Mouse (Mus musculus): ENCODE measurements around the gene Unk.
"Not testable (repeated sequence)": the region's sequence is repeated elsewhere in the genome, so short reads cannot be mapped to it uniquely, and the experiment has no call there.

Gene Unk

GRCm38 (mm10) chr11:116010948-116011347 lies 19.2 kb upstream of the Unk start:
- no peak for DNase-seq (ENCODE audit: low read depth)

- DNase-seq (ENCODE audit: low read depth), result no peak
Measured at GRCm38 (mm10) chr11:116011529-116012261, 18.4 kb upstream of the Unk start.

GRCm38 (mm10) chr11:116012262-116012947 lies 17.7 kb upstream of the Unk start, which contains the start of gene Galk1:
Gene Galk1 (minus strand): TSS chr11:116012719.
- peak; percentile 95 for DNase-seq (ENCODE audit: low read depth)

- no peak for DNase-seq (ENCODE audit: low read depth)
Measured at GRCm38 (mm10) chr11:116014821-116015220, 15.3 kb upstream of the Unk start.

GRCm38 (mm10) chr11:116018106-116018505 lies 12.0 kb upstream of the Unk start:
- DNase-seq (ENCODE audit: low read depth), result peak; percentile 85

- DNase-seq (ENCODE audit: low read depth), result not testable (repeated sequence)
Measured at GRCm38 (mm10) chr11:116018867-116019266, 11.3 kb upstream of the Unk start.

GRCm38 (mm10) chr11:116019360-116019791 lies 10.7 kb upstream of the Unk start:
- DNase-seq (ENCODE audit: low read depth), result no peak

GRCm38 (mm10) chr11:116019976-116020411 lies 10.1 kb upstream of the Unk start:
- peak; percentile 55 for DNase-seq (ENCODE audit: low read depth)

- peak; percentile 72 for DNase-seq (ENCODE audit: low read depth)
Measured at GRCm38 (mm10) chr11:116020519-116020922, 9.6 kb upstream of the Unk start.

- DNase-seq (ENCODE audit: low read depth), result peak; percentile 67
Measured at GRCm38 (mm10) chr11:116021328-116022220, 8.5 kb upstream of the Unk start.

- DNase-seq (ENCODE audit: low read depth), result peak; percentile 43
Measured at GRCm38 (mm10) chr11:116022256-116022780, 7.8 kb upstream of the Unk start.

GRCm38 (mm10) chr11:116023074-116023770 lies 6.9 kb upstream of the Unk start:
- DNase-seq (ENCODE audit: low read depth), result peak; percentile 53

- no peak for DNase-seq (ENCODE audit: low read depth)
Measured at GRCm38 (mm10) chr11:116023771-116024355, 6.3 kb upstream of the Unk start.

- peak; percentile 100 for DNase-seq (ENCODE audit: low read depth)
Measured at GRCm38 (mm10) chr11:116024356-116024808, 5.7 kb upstream of the Unk start.

GRCm38 (mm10) chr11:116025056-116025845 lies 4.9 kb upstream of the Unk start:
- DNase-seq (ENCODE audit: low read depth), result no peak

- peak; percentile 81 for DNase-seq (ENCODE audit: low read depth)
Measured at GRCm38 (mm10) chr11:116027756-116028155, 2.4 kb upstream of the Unk start, which contains the start of gene H3f3b. Gene H3f3b (minus strand): TSS chr11:116027962.

- no peak for DNase-seq (ENCODE audit: low read depth)
Measured at GRCm38 (mm10) chr11:116028177-116028865, 1.8 kb upstream of the Unk start.

- DNase-seq (ENCODE audit: low read depth), result no peak
Measured at GRCm38 (mm10) chr11:116029086-116029865, 846 bp upstream of the Unk start.
